Mouse (Mus musculus) heart, postnatal 14 days (tissue): Measurements from ENCODE around the gene Piezo1. TPM values are rescaled to one million over a fixed set of nuclear protein-coding genes. Genes with fewer than 3 reads are reported as not detected.
A peak's percentile ranks its signal among the peaks of the same experiment; 100 is the strongest.
"Not testable (repeated sequence)": the region's sequence is repeated elsewhere in the genome, so short reads cannot be mapped to it uniquely, and the experiment has no call there.

Source experiments
- DNase-seq, 2 experiments: peaks; one replicate each; pipeline ENCODE4 v3.0.0; 2021 to 2022
- intact Hi-C: fragments of 180-260 bp; cut with DNase I; formaldehyde crosslinking; loops from one replicate; pipeline ENCODE4 v1.15.1; 2025
- long read RNA-seq, 2 experiments: library from polyadenylated mRNA; stranded (forward); transcript quantifications; one replicate each; pipeline ENCODE4 v2.0.0; 2021
- total RNA-seq, 2 experiments: library from RNA; stranded (reverse); gene quantifications; 2 replicates each; pipeline ENCODE4 v1.2.3; 2021

Gene Piezo1
- total RNA-seq: 10 to 100 TPM; 27.2 to 30.2 TPM
- long read RNA-seq, experiment 1, full-length matches to known transcripts: 1 of 11 reads
- long read RNA-seq, experiment 1, partial matches to known transcripts: 9 of 11 reads
- long read RNA-seq, experiment 1, other reads (novel, unspliced or antisense): 1 of 11 reads
- long read RNA-seq, experiment 2, partial matches to known transcripts: 5 of 7 reads
- long read RNA-seq, experiment 2, other reads (novel, unspliced or antisense): 2 of 7 reads

DNA sequence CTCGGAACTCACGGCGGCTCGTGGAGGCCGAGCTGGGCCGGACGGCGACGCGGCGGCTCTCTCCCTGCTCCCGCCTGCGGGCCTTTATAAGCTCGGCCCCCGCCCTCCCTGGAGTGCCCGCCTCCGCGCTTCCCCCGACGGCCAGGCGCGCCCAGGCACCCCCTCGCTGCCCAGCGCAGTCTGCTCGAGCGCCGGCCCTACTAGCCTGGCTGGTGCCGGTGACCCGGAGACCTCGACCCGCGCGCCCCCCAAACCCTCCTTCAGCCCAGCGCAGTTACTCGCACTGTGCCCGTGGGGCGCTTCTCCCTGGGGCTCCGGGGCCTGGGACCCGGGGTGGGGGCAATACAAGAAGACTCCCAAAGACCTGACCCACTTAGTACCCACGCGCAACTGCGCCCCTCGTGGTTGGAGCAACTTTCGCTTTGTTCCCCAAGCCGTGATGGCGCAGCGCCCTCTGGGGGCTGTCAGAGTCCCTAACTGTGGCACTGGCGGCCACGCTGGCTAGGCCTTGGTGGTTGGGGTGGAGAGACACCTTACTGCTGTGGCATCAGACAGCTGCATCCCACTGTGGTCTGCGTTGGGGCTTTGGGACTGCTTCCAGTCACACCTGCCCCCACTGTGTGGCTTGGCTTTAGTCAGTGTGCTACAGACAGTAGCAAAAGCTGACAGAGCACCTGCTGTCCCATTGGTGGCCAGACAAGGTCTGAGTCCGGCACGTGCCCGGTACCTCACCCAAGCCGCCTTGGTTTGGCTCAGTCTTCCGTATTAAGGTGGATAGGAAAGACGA lies at the start of gene Piezo1:
TSS of gene Piezo1 (minus strand) at position 65 of the 787 bp plus-strand sequence.
- intact Hi-C loops: loop anchor here (1.0 kb wide), 1 partner anchor 50 kb away; no protein-coding TSS in a partner anchor
- peak; percentile 96 to 97 for DNase-seq

GRCm38 (mm10) chr8:122600666-122601065 lies 49.5 kb upstream of the Piezo1 start:
- DNase-seq: no peak
- intact Hi-C loops: no loop called here

GRCm38 (mm10) chr8:122596031-122596430 lies 44.9 kb upstream of the Piezo1 start:
- DNase-seq: no peak
- intact Hi-C loops: no loop called here

DNA sequence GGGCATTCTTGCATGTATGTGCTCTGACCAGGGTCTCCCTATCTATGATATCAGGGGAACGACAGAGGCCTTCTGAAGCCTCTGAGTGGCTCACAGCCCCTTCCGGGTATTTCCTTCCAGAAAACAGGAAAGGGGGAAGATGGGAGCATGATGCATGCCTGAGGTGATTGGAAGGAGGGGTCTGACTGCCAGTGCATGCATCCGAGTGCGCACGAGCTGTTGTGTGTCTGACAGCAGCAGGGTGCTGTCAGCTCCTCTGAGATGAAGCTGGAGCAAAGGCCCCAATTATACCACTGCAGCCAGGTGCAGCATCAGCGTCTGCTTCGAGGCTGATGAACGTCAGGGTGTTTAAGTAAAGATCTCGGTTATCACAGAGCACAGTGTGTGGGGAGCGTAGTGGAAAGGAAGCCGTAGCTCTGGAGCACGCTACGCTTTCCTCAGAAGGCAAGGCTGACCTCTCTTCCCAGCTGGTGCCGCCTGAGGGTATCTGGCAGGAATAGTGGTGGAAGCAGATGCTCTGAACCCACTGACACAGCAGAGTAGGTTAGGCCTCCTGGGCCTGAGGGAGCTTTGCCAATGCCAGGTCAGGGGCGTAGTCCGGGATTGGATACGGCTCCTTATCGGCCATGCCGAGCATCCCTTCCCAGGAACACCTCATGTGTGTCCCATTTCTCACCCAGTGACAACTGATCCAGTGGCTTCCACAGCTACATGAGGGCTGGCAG lies 42.8 kb upstream of the Piezo1 start:
- intact Hi-C loops: no loop called here
- no peak for DNase-seq

- intact Hi-C loops: no loop called here
- DNase-seq: no peak
Measured at GRCm38 (mm10) chr8:122593240-122593639, 42.1 kb upstream of the Piezo1 start.

- intact Hi-C loops: no loop called here
- DNase-seq: no peak
Measured at GRCm38 (mm10) chr8:122586749-122587148, 35.6 kb upstream of the Piezo1 start.

GRCm38 (mm10) chr8:122586171-122586570 lies 35.0 kb upstream of the Piezo1 start:
- intact Hi-C loops: no loop called here
- DNase-seq: no peak

GRCm38 (mm10) chr8:122585411-122585891 lies 34.3 kb upstream of the Piezo1 start:
- DNase-seq: no peak
- intact Hi-C loops: no loop called here

GRCm38 (mm10) chr8:122584981-122585380 lies 33.9 kb upstream of the Piezo1 start:
- intact Hi-C loops: no loop called here

GRCm38 (mm10) chr8:122580926-122581325 lies 29.8 kb upstream of the Piezo1 start:
- no peak for DNase-seq
- intact Hi-C loops: no loop called here

More at GRCm38 (mm10) chr8:122584981-122585380, 33.9 kb upstream of the Piezo1 start:
- no peak for DNase-seq

GRCm38 (mm10) chr8:122579196-122579595 lies 28.1 kb upstream of the Piezo1 start:
- DNase-seq: no peak
- intact Hi-C loops: no loop called here

- DNase-seq: no peak
- intact Hi-C loops: no loop called here
Measured at GRCm38 (mm10) chr8:122577116-122577515, 26.0 kb upstream of the Piezo1 start.

DNA sequence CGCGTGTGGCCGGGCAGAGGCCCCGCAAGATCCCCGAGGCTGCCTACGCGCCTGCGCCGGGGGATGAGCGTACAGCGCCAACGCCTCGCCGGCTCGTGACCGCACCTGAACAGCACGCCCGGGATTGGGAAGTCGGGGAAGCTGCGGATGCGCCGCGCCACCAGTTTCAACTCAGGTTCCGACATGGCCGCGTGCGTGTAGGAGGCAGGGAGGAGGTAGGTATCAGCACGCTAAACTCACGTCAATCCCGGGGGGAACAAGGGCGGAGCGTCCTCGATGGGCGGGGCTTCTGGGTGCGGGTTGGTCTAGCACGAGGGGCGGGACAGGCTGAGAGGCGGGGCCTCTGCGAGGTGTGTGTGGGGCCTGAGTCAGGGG lies 25.5 kb upstream of the Piezo1 start, which contains the start of gene Aprt:
TSS of gene Aprt (minus strand) at position 262 of the 375 bp plus-strand sequence.
- DNase-seq: peak; percentile 87 to 91
- intact Hi-C loops: no loop called here

- intact Hi-C loops: no loop called here
- no peak for DNase-seq
Measured at GRCm38 (mm10) chr8:122575735-122576647, 24.9 kb upstream of the Piezo1 start.

- intact Hi-C loops: no loop called here
- DNase-seq: no peak
Measured at GRCm38 (mm10) chr8:122575286-122575685, 24.2 kb upstream of the Piezo1 start.

DNA sequence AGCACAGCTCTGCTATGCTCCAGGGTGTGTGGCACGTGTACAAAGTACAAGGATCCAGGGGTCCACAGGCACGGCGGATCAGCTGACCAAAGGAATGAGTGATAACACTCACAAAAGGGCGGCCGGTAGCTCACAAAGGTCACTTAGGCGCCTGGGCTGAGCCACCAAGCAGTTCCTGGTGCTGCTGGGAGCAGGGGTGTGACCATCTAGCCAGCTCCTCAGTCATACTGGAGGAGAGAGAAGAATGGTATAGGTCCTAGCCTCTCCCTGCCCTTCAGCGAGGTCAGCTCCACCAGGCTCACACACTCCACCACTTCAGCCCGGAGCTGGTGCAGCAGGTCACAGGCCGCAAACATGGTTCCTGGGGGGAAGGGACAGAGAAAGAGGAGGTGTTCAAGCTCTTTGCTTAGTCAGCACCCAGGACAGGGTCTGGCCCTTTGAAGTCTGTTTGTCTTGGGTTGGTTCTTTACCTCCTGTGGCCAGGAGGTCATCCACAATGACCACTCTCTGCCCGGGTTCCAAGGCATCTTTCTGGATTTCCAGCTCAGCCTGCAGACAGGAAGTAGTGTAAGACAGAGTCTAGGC lies 23.6 kb upstream of the Piezo1 start:
- intact Hi-C loops: no loop called here
- no peak for DNase-seq

- no peak for DNase-seq
- intact Hi-C loops: no loop called here
Measured at GRCm38 (mm10) chr8:122574264-122574663, 23.1 kb upstream of the Piezo1 start.

- DNase-seq: no peak
- intact Hi-C loops: no loop called here
Measured at GRCm38 (mm10) chr8:122573577-122573976, 22.4 kb upstream of the Piezo1 start.

- DNase-seq, intact Hi-C loops: not testable (repeated sequence)
Measured at GRCm38 (mm10) chr8:122573176-122573575, 22.0 kb upstream of the Piezo1 start.

GRCm38 (mm10) chr8:122572751-122573150 lies 21.6 kb upstream of the Piezo1 start:
- no peak for DNase-seq
- intact Hi-C loops: no loop called here
